Mouse (Mus musculus) midbrain, postnatal 0 days (tissue): ENCODE measurements around the gene Fam173a. TPM values are rescaled to one million over a fixed set of nuclear protein-coding genes. Genes with fewer than 3 reads are reported as not detected.
"Not testable (repeated sequence)": the region's sequence is repeated elsewhere in the genome, so short reads cannot be mapped to it uniquely, and the experiment has no call there.

ENCODE experiments used
- ATAC-seq: fragments of 200-750 bp; cut with Nextera tagmentation; 2 replicates; pipeline ENCODE4 v1.8.0; 2017; ENCODE audit warnings: moderate number of reproducible peaks, mild to moderate bottlenecking, moderate TSS enrichment, moderate library complexity; ENCODE audit not compliant: low FRiP score
- DNase-seq: peaks from one replicate; pipeline ENCODE4 v3.0.0-alpha.2; 2015; ENCODE audit warnings: low spot score
- H3K27ac ChIP-seq: fragments of 300-500 bp; sonication (generic); 2 replicates; pipeline ENCODE4 v1.5.1; 2014; ENCODE audit warnings: low read depth, mild to moderate bottlenecking, low read length, mixed read lengths
- H3K27me3 ChIP-seq: fragments of 300-500 bp; sonication (generic); 2 replicates; pipeline ENCODE4 v1.6.1; 2014; ENCODE audit warnings: low read length, control low read depth, mixed read lengths; ENCODE audit not compliant: insufficient read depth
- H3K36me3 ChIP-seq: fragments of 300-500 bp; sonication (generic); 2 replicates; pipeline ENCODE4 v1.6.1; 2014; ENCODE audit warnings: low read length, control low read depth, mixed read lengths; ENCODE audit not compliant: insufficient read depth
- H3K4me1 ChIP-seq: fragments of 300-500 bp; sonication (generic); 2 replicates; pipeline ENCODE4 v1.6.1; 2014; ENCODE audit warnings: mild to moderate bottlenecking, control low read depth, antibody characterized with exemption, low read length, mixed read lengths; ENCODE audit not compliant: insufficient read depth
- H3K4me2 ChIP-seq: fragments of 300-500 bp; sonication (generic); 2 replicates; pipeline ENCODE4 v1.6.1; 2014; ENCODE audit warnings: low read depth, mild to moderate bottlenecking, low read length, mixed read lengths; ENCODE audit not compliant: poor library complexity, severe bottlenecking
- H3K4me3 ChIP-seq: fragments of 300-500 bp; sonication (generic); 2 replicates; pipeline ENCODE4 v1.5.1; 2014; ENCODE audit warnings: low read depth, mild to moderate bottlenecking, low read length, moderate library complexity
- H3K9ac ChIP-seq: fragments of 300-500 bp; sonication (generic); replicated peaks from 2 replicates; pipeline ENCODE4 v1.6.1; 2014; ENCODE audit warnings: mild to moderate bottlenecking, low read length, moderate library complexity, mixed read lengths; ENCODE audit not compliant: poor library complexity, severe bottlenecking
- H3K9me3 ChIP-seq: fragments of 300-500 bp; sonication (generic); 2 replicates; pipeline ENCODE4 v1.6.1; 2016; ENCODE audit warnings: low read length, control low read depth
- CTCF ChIP-seq: IDR thresholded peaks from 2 replicates; pipeline ENCODE4 v1.5.1; 2016; ENCODE audit warnings: antibody characterized with exemption, mild to moderate bottlenecking
- WGBS: fragments of 180-500 bp; shearing (Covaris S2); extraction: QIAGEN DNeasy Blood & Tissue Kit; methylation state at CpG from one replicate; pipeline ENCODE4 v1.1.7; 2014; 5-methylcytosine and 5-hydroxymethylcytosine counted together
- microRNA-seq: library from miRNA; unstranded; fragments of <30 nt; microRNA quantifications from one replicate; pipeline ENCODE4, GENCODE M21; 2016; ENCODE audit warnings: borderline number of aligned reads
- polyA plus RNA-seq: library from polyadenylated mRNA; unstranded; fragments of >200 nt; fragmentation: Nextera tagmentation; extraction: Ambion mirVana; gene quantifications from 2 replicates; pipeline ENCODE4 v1.2.1, GENCODE M21; 2015
- total RNA-seq: library from RNA; depleted of rRNA; stranded (reverse); fragments of >200 nt; gene quantifications from 2 replicates; pipeline ENCODE4 v1.2.3, GENCODE M21; 2014; rRNA removed

Fam173a gene
- total and polyA plus RNA-seq, 2 experiments from 2014 or later, result 74.2 to 106 TPM

GRCm38 (mm10) chr17:25748238-25748637, 44.5 kb downstream of the Fam173a start:
- H3K9ac ChIP-seq, result no peak overlapping the region
- ATAC-seq, result no peak
- H3K9me3 ChIP-seq, result no peaks in the 10 kb centered on the region
- H3K27me3 ChIP-seq, result no peaks in the 10 kb centered on the region
- TF ChIP-seq CTCF, result no peak
- WGBS, result 94% methylated on average over 4 of the region's 4 CpGs
- no peaks in the 10 kb centered on the region for H3K36me3 ChIP-seq
- no peak overlapping the region for H3K27ac ChIP-seq
- no peak overlapping the region for H3K4me2 ChIP-seq
- DNase-seq, result no peak
- no peaks in the 10 kb centered on the region; the same call in 1 of the 2 replicates for H3K4me1 ChIP-seq
- H3K4me3 ChIP-seq, result no peak overlapping the region

- Histone ChIP-seq H3K9me3 (no peaks in the 10 kb centered on the region), H3K9ac (no peak overlapping the region), H3K4me2 (no peak overlapping the region), H3K4me3 (no peak overlapping the region), H3K36me3 (no peaks in the 10 kb centered on the region), H3K27ac (no peak overlapping the region), H3K27me3 (no peaks in the 10 kb centered on the region), H3K4me1 (no peaks in the 10 kb centered on the region)
- ATAC-seq, result no peak
- DNase-seq, result no peak
- 81% methylated on average over 10 of the region's 10 CpGs for WGBS
- no peak for TF ChIP-seq CTCF
These were observed 48.4 kb downstream of the Fam173a start for GRCm38 (mm10) chr17:25744311-25744710.

- H3K4me2 ChIP-seq, result no peak overlapping the region
- H3K9me3 ChIP-seq, result no peaks in the 10 kb centered on the region
- H3K27me3 ChIP-seq, result no peaks in the 10 kb centered on the region
- 91% methylated on average over 9 of the region's 9 CpGs for WGBS
- H3K27ac ChIP-seq, result no peak overlapping the region
- H3K36me3 ChIP-seq, result no peaks in the 10 kb centered on the region
- ATAC-seq (no peak), DNase-seq (no peak)
- H3K4me1 ChIP-seq, result no peaks in the 10 kb centered on the region
- no peak overlapping the region for H3K4me3 ChIP-seq
- no peak overlapping the region for H3K9ac ChIP-seq
- TF ChIP-seq CTCF, result no peak
These were observed 48.9 kb downstream of the Fam173a start for GRCm38 (mm10) chr17:25743831-25744230.

GRCm38 (mm10) chr17:25741471-25741870, 51.2 kb downstream of the Fam173a start:
- not testable (repeated sequence) for H3K9me3 ChIP-seq, H3K27me3 ChIP-seq, H3K4me3 ChIP-seq, H3K4me1 ChIP-seq, H3K36me3 ChIP-seq, DNase-seq, ATAC-seq, H3K9ac ChIP-seq, H3K4me2 ChIP-seq, H3K27ac ChIP-seq
- 69% methylated on average over 12 of the region's 12 CpGs for WGBS

Small RNA genes within 50 kb of the gene (microRNA-seq; reads per million reads assigned to microRNA genes)
- gene Gm25083 (not detected), gene Mir3082 (1.0 reads per million), gene Mir6966 (not detected)

Other genes starting within 250 kb of the Fam173a start
- gene Sox8, start 222.2 kb downstream of the Fam173a start, total RNA-seq, result 21.5 and 31.0 TPM in 2 replicates
- gene Sox8, start 222.2 kb downstream of the Fam173a start, polyA plus RNA-seq, result 16.3 and 19.9 TPM in 2 replicates
- 27.3 and 27.6 TPM in 2 replicates for gene Lmf1, start 213.8 kb downstream of the Fam173a start, total RNA-seq
- 19.8 and 23.0 TPM in 2 replicates for gene Lmf1, start 213.8 kb downstream of the Fam173a start, polyA plus RNA-seq
- 34.4 and 42.2 TPM in 2 replicates for gene Gng13, start 75.7 kb downstream of the Fam173a start, total RNA-seq
- gene Gng13, start 75.7 kb downstream of the Fam173a start, polyA plus RNA-seq, result 21.0 and 25.8 TPM in 2 replicates
- 3.4 and 5.8 TPM in 2 replicates for gene Chtf18, start 65.5 kb downstream of the Fam173a start, total RNA-seq
- gene Chtf18, start 65.5 kb downstream of the Fam173a start, polyA plus RNA-seq, result 2.2 and 2.5 TPM in 2 replicates
- gene Rpusd1, start 65.2 kb downstream of the Fam173a start, total RNA-seq, result 8.0 and 10.5 TPM in 2 replicates
- 26.7 and 33.3 TPM in 2 replicates for gene Rpusd1, start 65.2 kb downstream of the Fam173a start, polyA plus RNA-seq
- not detected in 2 replicates for gene Mslnl, start 56.9 kb downstream of the Fam173a start, total RNA-seq
- not detected in 2 replicates for gene Mslnl, start 56.9 kb downstream of the Fam173a start, polyA plus RNA-seq
- 0.52 and 1.6 TPM in 2 replicates for gene Msln, start 38.5 kb downstream of the Fam173a start, total RNA-seq
- gene Msln, start 38.5 kb downstream of the Fam173a start, polyA plus RNA-seq, result 2.2 and 3.6 TPM in 2 replicates
- 25.2 and 27.3 TPM in 2 replicates for gene Narfl, start 19.1 kb downstream of the Fam173a start, total RNA-seq
- gene Narfl, start 19.1 kb downstream of the Fam173a start, polyA plus RNA-seq, result 25.1 and 27.2 TPM in 2 replicates
- 149 and 156 TPM in 2 replicates for gene Haghl, start 7.2 kb downstream of the Fam173a start, total RNA-seq
- 206 and 228 TPM in 2 replicates for gene Haghl, start 7.2 kb downstream of the Fam173a start, polyA plus RNA-seq
- gene Ccdc78, start 6.3 kb downstream of the Fam173a start, total RNA-seq, result 0.44 TPM in 1 of 2 replicates, not detected in the other
- 0.39 and 0.65 TPM in 2 replicates for gene Ccdc78, start 6.3 kb downstream of the Fam173a start, polyA plus RNA-seq
- gene AC134908.4, start 2.8 kb upstream of the Fam173a start, total RNA-seq, result not detected in 2 replicates
- 0.89 TPM in 1 of 2 replicates, not detected in the other for gene AC134908.4, start 2.8 kb upstream of the Fam173a start, polyA plus RNA-seq
- 155 and 236 TPM in 2 replicates for gene Metrn, start 4.2 kb upstream of the Fam173a start, total RNA-seq
- 50.0 and 54.3 TPM in 2 replicates for gene Metrn, start 4.2 kb upstream of the Fam173a start, polyA plus RNA-seq
- 140 and 154 TPM in 2 replicates for gene Fbxl16, start 16.2 kb upstream of the Fam173a start, total RNA-seq
- gene Fbxl16, start 16.2 kb upstream of the Fam173a start, polyA plus RNA-seq, result 43.1 and 51.7 TPM in 2 replicates
- gene Wdr24, start 30.7 kb upstream of the Fam173a start, total RNA-seq, result 33.4 and 37.6 TPM in 2 replicates
- gene Wdr24, start 30.7 kb upstream of the Fam173a start, polyA plus RNA-seq, result 24.7 and 27.3 TPM in 2 replicates
- 39.1 and 46.2 TPM in 2 replicates for gene Jmjd8, start 36.0 kb upstream of the Fam173a start, total RNA-seq
- gene Jmjd8, start 36.0 kb upstream of the Fam173a start, polyA plus RNA-seq, result 43.8 and 45.9 TPM in 2 replicates
- 237 and 248 TPM in 2 replicates for gene Stub1, start 40.5 kb upstream of the Fam173a start, total RNA-seq
- gene Stub1, start 40.5 kb upstream of the Fam173a start, polyA plus RNA-seq, result 374 and 397 TPM in 2 replicates
- gene Rhbdl1, start 44.4 kb upstream of the Fam173a start, total RNA-seq, result 95.2 and 168 TPM in 2 replicates
- 97.0 and 110 TPM in 2 replicates for gene Rhbdl1, start 44.4 kb upstream of the Fam173a start, polyA plus RNA-seq
- 25.8 and 34.3 TPM in 2 replicates for gene Gm20683, start 48.9 kb upstream of the Fam173a start, total RNA-seq
- 11.9 and 14.2 TPM in 2 replicates for gene Gm20683, start 48.9 kb upstream of the Fam173a start, polyA plus RNA-seq
- gene Rhot2, start 52.0 kb upstream of the Fam173a start, total RNA-seq, result 49.2 and 70.1 TPM in 2 replicates
- 15.4 and 16.2 TPM in 2 replicates for gene Rhot2, start 52.0 kb upstream of the Fam173a start, polyA plus RNA-seq
- gene Wdr90, start 68.6 kb upstream of the Fam173a start, total RNA-seq, result 36.2 and 44.3 TPM in 2 replicates
- gene Wdr90, start 68.6 kb upstream of the Fam173a start, polyA plus RNA-seq, result 14.2 and 15.0 TPM in 2 replicates
- gene Mcrip2, start 75.9 kb upstream of the Fam173a start, total RNA-seq, result 14.6 and 29.9 TPM in 2 replicates
- 39.5 and 45.5 TPM in 2 replicates for gene Mcrip2, start 75.9 kb upstream of the Fam173a start, polyA plus RNA-seq
- gene Mettl26, start 82.2 kb upstream of the Fam173a start, total RNA-seq, result 53.8 and 64.8 TPM in 2 replicates
- gene Mettl26, start 82.2 kb upstream of the Fam173a start, polyA plus RNA-seq, result 67.3 and 74.0 TPM in 2 replicates
- gene Wfikkn1, start 88.0 kb upstream of the Fam173a start, total RNA-seq, result 0.77 and 1.7 TPM in 2 replicates
- 0.42 and 0.56 TPM in 2 replicates for gene Wfikkn1, start 88.0 kb upstream of the Fam173a start, polyA plus RNA-seq
- 42.1 and 43.0 TPM in 2 replicates for gene Rab40c, start 126.8 kb upstream of the Fam173a start, total RNA-seq
- 36.2 and 38.9 TPM in 2 replicates for gene Rab40c, start 126.8 kb upstream of the Fam173a start, polyA plus RNA-seq
- 73.6 and 111 TPM in 2 replicates for gene Pigq, start 152.0 kb upstream of the Fam173a start, total RNA-seq
- 75.4 and 79.7 TPM in 2 replicates for gene Pigq, start 152.0 kb upstream of the Fam173a start, polyA plus RNA-seq
- gene Nhlrc4, start 152.1 kb upstream of the Fam173a start, total RNA-seq, result 0.47 and 0.60 TPM in 2 replicates
- 0.35 and 0.91 TPM in 2 replicates for gene Nhlrc4, start 152.1 kb upstream of the Fam173a start, polyA plus RNA-seq
- 2.9 and 4.1 TPM in 2 replicates for gene A930017K11Rik, start 159.7 kb upstream of the Fam173a start, total RNA-seq
- 3.2 and 3.7 TPM in 2 replicates for gene A930017K11Rik, start 159.7 kb upstream of the Fam173a start, polyA plus RNA-seq
- 29.7 and 36.8 TPM in 2 replicates for gene Capn15, start 192.9 kb upstream of the Fam173a start, total RNA-seq
- 14.7 and 20.1 TPM in 2 replicates for gene Capn15, start 192.9 kb upstream of the Fam173a start, polyA plus RNA-seq